Mouse (Mus musculus) C2C12 (cell line): ENCODE measurements around the gene Nr1d1. TPM values are rescaled to one million over a fixed set of nuclear protein-coding genes. Genes with fewer than 3 reads are reported as not detected.

Experiments used
- H3K27me3 ChIP-seq: one replicate; pipeline ENCODE4 v1.6.1; 2011; ENCODE audit not compliant: control insufficient read depth, insufficient read depth, insufficient read length
- H3K36me3 ChIP-seq: one replicate; pipeline ENCODE4 v1.6.1; 2011; ENCODE audit not compliant: control insufficient read depth, insufficient read depth
- H3K4me3 ChIP-seq: one replicate; pipeline ENCODE4 v1.5.1; 2011; ENCODE audit warnings: mild to moderate bottlenecking, control low read depth; ENCODE audit not compliant: poor library complexity, insufficient read depth, severe bottlenecking
- H3K79me2 ChIP-seq: one replicate; pipeline ENCODE4 v1.6.1; 2011; ENCODE audit not compliant: control insufficient read depth, insufficient read depth
- H3K79me3 ChIP-seq: one replicate; pipeline ENCODE4 v1.6.1; 2011; ENCODE audit warnings: low read depth, control low read depth
- H3ac ChIP-seq: one replicate; pipeline ENCODE3; 2011; ENCODE audit warnings: low read depth; ENCODE audit not compliant: control insufficient read depth, insufficient read length
- CEBPB ChIP-seq: IDR thresholded peaks from one replicate; pipeline ENCODE4 v1.6.1; 2011; ENCODE audit warnings: low read depth, mild to moderate bottlenecking, control low read depth, moderate library complexity
- CTCF ChIP-seq: IDR thresholded peaks from one replicate; pipeline ENCODE4 v1.5.1; 2011; ENCODE audit not compliant: control insufficient read depth, insufficient read depth, insufficient read length
- FOSL1 ChIP-seq: IDR thresholded peaks from one replicate; pipeline ENCODE4 v1.8.0; 2011; ENCODE audit warnings: mild to moderate bottlenecking, low read length; ENCODE audit not compliant: poor library complexity, insufficient read depth, severe bottlenecking
- MAX ChIP-seq: IDR thresholded peaks from one replicate; pipeline ENCODE4 v1.6.1; 2011; ENCODE audit warnings: mild to moderate bottlenecking, control low read depth
- MYOD1 ChIP-seq: IDR thresholded peaks from one replicate; pipeline ENCODE4 v1.6.1; 2011; ENCODE audit warnings: low read depth; ENCODE audit not compliant: control insufficient read depth, insufficient read length
- MYOG ChIP-seq: IDR thresholded peaks from one replicate; pipeline ENCODE4 v1.6.1; 2011; ENCODE audit not compliant: control insufficient read depth, insufficient read length; ENCODE audit errors: extremely low read depth
- USF1 ChIP-seq: IDR thresholded peaks from one replicate; pipeline ENCODE4 v1.6.1; 2011; ENCODE audit warnings: low read depth, mild to moderate bottlenecking, control low read depth, moderate library complexity
- polyA plus RNA-seq: library from polyadenylated mRNA; unstranded; fragments of >200 nt; fragmentation: generic; extraction: Trizol; gene quantifications from one replicate; pipeline ENCODE4 v1.2.1, GENCODE M21; 2012; ENCODE audit warnings: missing spikeins

Nr1d1 gene
- polyA plus RNA-seq, 1 experiment = 22.3 TPM

GRCm38 (mm10) chr11:98782651-98783235, 7.6 kb upstream of the Nr1d1 start:
- TF ChIP-seq MYOD1 = no peak
- TF ChIP-seq USF1 = no peak
- TF ChIP-seq CEBPB = no peak
- no peak for TF ChIP-seq CTCF
- no peak for TF ChIP-seq MYOG
- no peak for TF ChIP-seq FOSL1
- no peak for TF ChIP-seq MAX
- Histone ChIP-seq H3K79me3 (no peaks in the 10 kb centered on the region), H3K27me3 (no peaks in the 10 kb centered on the region), H3K36me3 (no peaks in the 10 kb centered on the region), H3ac (peak overlapping the region; percentile 38), H3K79me2 (no peaks in the 10 kb centered on the region), H3K4me3 (peak overlapping the region; percentile 2)

GRCm38 (mm10) chr11:98781851-98782512, 6.8 kb upstream of the Nr1d1 start:
- Histone ChIP-seq H3K4me3 (no peak overlapping the region), H3K27me3 (no peaks in the 10 kb centered on the region), H3K79me3 (no peaks in the 10 kb centered on the region), H3K36me3 (no peaks in the 10 kb centered on the region), H3ac (no peak overlapping the region), H3K79me2 (peaks cover 6% of the 10 kb centered on the region)
- TF ChIP-seq MYOD1 (peak; percentile 40), CEBPB (no peak)

- peaks cover 27% of the 10 kb centered on the region for H3K79me2 ChIP-seq
- H3K27me3 ChIP-seq = no peaks in the 10 kb centered on the region
- no peak overlapping the region for H3ac ChIP-seq
- H3K36me3 ChIP-seq = no peaks in the 10 kb centered on the region
- H3K79me3 ChIP-seq = peaks cover 6% of the 10 kb centered on the region
- TF ChIP-seq MYOG = no peak
- no peak for TF ChIP-seq CEBPB
- TF ChIP-seq MAX = no peak
- no peak for TF ChIP-seq USF1
- no peak for TF ChIP-seq CTCF
- no peak for TF ChIP-seq FOSL1
- TF ChIP-seq MYOD1 = no peak
- H3K4me3 ChIP-seq = no peak overlapping the region
Measured at GRCm38 (mm10) chr11:98777888-98778287, 2.8 kb upstream of the Nr1d1 start.

GRCm38 (mm10) chr11:98776843-98777590, 1.9 kb upstream of the Nr1d1 start:
- Histone ChIP-seq H3ac (peak overlapping the region; percentile 47), H3K4me3 (peak overlapping the region; percentile 62), H3K36me3 (peaks cover under 1% of the 10 kb centered on the region), H3K79me3 (peaks cover 6% of the 10 kb centered on the region), H3K27me3 (no peaks in the 10 kb centered on the region), H3K79me2 (peaks cover 32% of the 10 kb centered on the region)
- TF ChIP-seq CEBPB = no peak
- no peak for TF ChIP-seq FOSL1
- no peak for TF ChIP-seq USF1
- TF ChIP-seq MAX = peak; percentile 41

GRCm38 (mm10) chr11:98776052-98776764, 1.1 kb upstream of the Nr1d1 start:
- peak overlapping the region; percentile 68 for H3ac ChIP-seq
- TF ChIP-seq MAX (no peak), USF1 (no peak), CEBPB (no peak), CTCF (no peak)
- peaks cover 11% of the 10 kb centered on the region for H3K79me3 ChIP-seq
- peak overlapping the region; percentile 62 for H3K4me3 ChIP-seq
- peaks cover 8% of the 10 kb centered on the region for H3K36me3 ChIP-seq
- peaks cover 40% of the 10 kb centered on the region for H3K79me2 ChIP-seq
- H3K27me3 ChIP-seq = no peaks in the 10 kb centered on the region
